Mouse (Mus musculus) CD4-positive naive resting alpha-beta T cell, adult 57 days (primary cell): ENCODE measurements around the gene Dram2. TPM values are rescaled to one million over a fixed set of nuclear protein-coding genes. Genes with fewer than 3 reads are reported as not detected.

Experiments
- total RNA-seq: library from RNA; stranded (reverse); gene quantifications from one replicate; pipeline ENCODE4 v1.2.4, GENCODE M21; 2023

The Dram2 gene
- total RNA-seq: 30.4 TPM

DNA sequence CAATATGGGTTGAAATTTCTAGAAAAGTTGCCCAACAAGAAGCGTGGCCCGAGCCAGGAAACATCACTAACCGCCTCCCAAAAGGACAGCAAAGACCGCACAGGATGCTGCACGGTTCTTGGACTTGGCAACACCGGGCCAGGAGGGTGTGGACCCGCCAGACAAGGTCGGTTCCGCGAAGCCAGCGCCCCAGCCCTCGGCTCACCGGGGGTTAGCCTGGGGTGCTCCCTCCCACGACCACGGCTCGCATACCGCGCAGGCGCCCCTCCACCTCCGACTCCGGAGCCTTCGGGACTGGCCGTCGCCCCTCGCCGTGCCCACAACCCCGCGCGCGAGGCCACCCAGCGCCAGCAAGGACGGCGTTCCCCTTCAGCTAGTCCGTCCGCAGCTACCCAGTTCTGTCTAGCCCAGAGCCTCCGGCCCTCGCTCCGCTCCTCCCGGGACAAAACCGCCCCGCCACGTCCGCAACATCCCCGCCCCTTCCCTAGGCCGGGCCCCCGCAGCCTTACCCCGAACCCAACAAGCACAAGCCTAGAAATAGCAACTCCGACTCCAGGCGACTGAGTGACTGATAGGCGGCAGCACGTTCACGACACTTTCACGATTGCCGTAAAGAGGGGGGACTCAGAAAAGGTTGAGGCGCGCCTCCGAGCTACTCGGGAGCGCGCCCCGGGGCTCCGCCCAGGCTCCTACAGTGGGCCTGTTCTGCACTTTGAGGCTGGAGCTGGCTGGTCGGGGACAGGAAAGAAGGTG, at the start of gene Dram2, which contains the start of gene Cept1:
Dram2 (plus strand) TSS at position 628 of the 753 bp plus-strand sequence.
Cept1 (minus strand) TSS at position 632 of the 753 bp plus-strand sequence.

Other genes starting within 250 kb of the Dram2 start
- gene Chil6, start 141.6 kb upstream of the Dram2 start, total RNA-seq: not detected
- gene Dennd2d, start 65.4 kb upstream of the Dram2 start, total RNA-seq: 125 TPM
- 51.3 TPM for gene Cept1, start within 50 bp of the Dram2 start, total RNA-seq
- 51.1 TPM for gene Lrif1, start 137.2 kb downstream of the Dram2 start, total RNA-seq
- 722 TPM for gene Cd53, start 242.4 kb downstream of the Dram2 start, total RNA-seq